Mouse (Mus musculus) bone marrow, adult 2 months (tissue): ENCODE data around the gene Fbxl3.

ENCODE experiments used
- CTCF ChIP-seq: fragments of 200-500 bp; IDR thresholded peaks from 2 replicates; pipeline ENCODE4 v1.5.1; 2011; ENCODE audit warnings: low read length, control low read depth; ENCODE audit not compliant: control insufficient read depth, insufficient read depth
- POLR2A ChIP-seq: fragments of 200-500 bp; IDR thresholded peaks from 2 replicates; pipeline ENCODE4 v1.6.1; 2011; ENCODE audit warnings: low read depth, mild to moderate bottlenecking, control low read depth, low read length, borderline replicate concordance; ENCODE audit not compliant: control insufficient read depth

DNA sequence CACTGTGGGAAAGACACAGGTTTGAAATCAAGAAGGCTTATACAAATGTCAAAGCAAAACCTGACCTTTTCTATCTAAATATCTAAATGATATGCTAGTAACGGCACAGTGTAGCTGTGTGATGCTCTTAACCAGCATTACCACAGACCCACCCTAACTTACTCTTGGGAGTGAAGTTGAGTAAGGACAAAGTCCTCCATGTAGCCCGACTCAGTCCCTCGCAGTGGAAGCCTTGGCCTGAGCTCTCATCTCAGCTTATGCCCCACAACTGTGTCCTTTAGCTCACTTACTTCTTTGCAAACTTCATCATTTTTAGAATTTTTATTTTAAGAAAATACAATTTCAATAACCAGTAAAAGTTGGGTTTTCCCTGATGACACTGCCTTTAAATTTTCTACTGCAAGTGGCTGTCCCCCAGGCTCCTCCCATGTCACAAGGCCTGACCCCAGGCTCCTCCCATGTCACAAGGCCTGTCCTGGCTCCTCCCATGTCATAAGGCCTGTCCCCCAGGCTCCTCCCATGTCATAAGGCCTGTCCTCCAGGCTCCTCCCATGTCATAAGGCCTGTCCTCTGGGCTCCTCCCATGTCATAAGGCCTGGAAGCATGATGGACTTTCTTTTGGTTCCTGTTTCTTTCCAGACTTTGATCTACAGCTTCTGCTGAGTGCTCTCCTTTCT lies 15.8 kb upstream of the Fbxl3 start:
- TF ChIP-seq CTCF (no peak), POLR2A (no peak)
